Mouse (Mus musculus) cerebellum, postnatal 36 days (tissue): ENCODE results near the gene Usp39.

ENCODE experiments used
- DNase-seq, 2 experiments: peaks; one replicate each; pipeline ENCODE4 v3.0.0; 2021 to 2022; ENCODE audit warnings: mixed read lengths in 2 of 2

Gene Usp39

GRCm38 (mm10) chr6:72289484-72289883 lies 55.5 kb downstream of the Usp39 start:
- DNase-seq = no peak

GRCm38 (mm10) chr6:72283914-72284313 lies 61.1 kb downstream of the Usp39 start:
- DNase-seq = peak; percentile 47 to 57

GRCm38 (mm10) chr6:72280410-72280998 lies 64.5 kb downstream of the Usp39 start:
- DNase-seq = no peak

- DNase-seq = no peak
Measured at GRCm38 (mm10) chr6:72279505-72279904, 65.5 kb downstream of the Usp39 start.

- no peak for DNase-seq
Measured at GRCm38 (mm10) chr6:72278835-72279234, 66.1 kb downstream of the Usp39 start.

GRCm38 (mm10) chr6:72277508-72278166 lies 67.3 kb downstream of the Usp39 start:
- DNase-seq = no peak

GRCm38 (mm10) chr6:72276972-72277441 lies 68.0 kb downstream of the Usp39 start:
- no peak for DNase-seq

- no peak for DNase-seq
Measured at GRCm38 (mm10) chr6:72276141-72276540, 68.8 kb downstream of the Usp39 start.

- no peak for DNase-seq
Measured at GRCm38 (mm10) chr6:72275527-72275926, 69.5 kb downstream of the Usp39 start.

- DNase-seq = no peak
Measured at GRCm38 (mm10) chr6:72273153-72273552, 71.8 kb downstream of the Usp39 start.

- DNase-seq = no peak
Measured at GRCm38 (mm10) chr6:72272161-72272696, 72.8 kb downstream of the Usp39 start.

GRCm38 (mm10) chr6:72270952-72271519 lies 73.9 kb downstream of the Usp39 start:
- DNase-seq = peak; percentile 84 to 85

- no peak for DNase-seq
Measured at GRCm38 (mm10) chr6:72270258-72270657, 74.7 kb downstream of the Usp39 start.
